Mouse (Mus musculus) lung, embryonic 14.5 days (tissue): ENCODE measurements around the gene Ech1. TPM values are rescaled to one million over a fixed set of nuclear protein-coding genes. Genes with fewer than 3 reads are reported as not detected.
A peak's percentile ranks its signal among the peaks of the same experiment; 100 is the strongest.

ENCODE experiments used
- ATAC-seq: fragments of 200-750 bp; cut with Nextera tagmentation; 2 replicates; pipeline ENCODE4 v1.8.0; 2017; ENCODE audit warnings: mild to moderate bottlenecking, moderate TSS enrichment, moderate library complexity; ENCODE audit not compliant: insufficient read depth
- DNase-seq: peaks from one replicate; pipeline ENCODE4 v3.0.0-alpha.2; 2015
- H3K27ac ChIP-seq: fragments of 300-500 bp; sonication (generic); 2 replicates; pipeline ENCODE4 v1.5.1; 2014; ENCODE audit warnings: low read depth, mild to moderate bottlenecking, moderate library complexity
- H3K27me3 ChIP-seq: fragments of 300-500 bp; sonication (generic); 2 replicates; pipeline ENCODE4 v1.6.1; 2014; ENCODE audit warnings: low read length, control low read depth; ENCODE audit not compliant: insufficient read depth
- H3K36me3 ChIP-seq: fragments of 300-500 bp; sonication (generic); 2 replicates; pipeline ENCODE4 v1.6.1; 2014; ENCODE audit warnings: control low read depth; ENCODE audit not compliant: insufficient read depth
- H3K4me1 ChIP-seq: fragments of 300-500 bp; sonication (generic); 2 replicates; pipeline ENCODE4 v1.6.1; 2014; ENCODE audit warnings: antibody characterized with exemption, control low read depth; ENCODE audit not compliant: insufficient read depth
- H3K4me2 ChIP-seq: fragments of 300-500 bp; sonication (generic); 2 replicates; pipeline ENCODE4 v1.6.1; 2014; ENCODE audit warnings: mild to moderate bottlenecking
- H3K4me3 ChIP-seq: fragments of 300-500 bp; sonication (generic); 2 replicates; pipeline ENCODE4 v1.5.1; 2014; ENCODE audit warnings: low read depth, low read length
- H3K9ac ChIP-seq: fragments of 300-500 bp; sonication (generic); 2 replicates; pipeline ENCODE4 v1.6.1; 2014
- H3K9me3 ChIP-seq: fragments of 300-500 bp; sonication (generic); 2 replicates; pipeline ENCODE4 v1.6.1; 2016; ENCODE audit warnings: low read depth, low read length, control low read depth
- CTCF ChIP-seq: IDR thresholded peaks from 2 replicates; pipeline ENCODE4 v1.5.1; 2016; ENCODE audit warnings: antibody characterized with exemption, low read depth
- WGBS: fragments of 180-500 bp; shearing (Covaris S2); extraction: QIAGEN DNeasy Blood & Tissue Kit; methylation state at CpG from one replicate; pipeline ENCODE4 v1.1.7; 2014; 5-methylcytosine and 5-hydroxymethylcytosine counted together
- polyA plus RNA-seq: library from polyadenylated mRNA; unstranded; fragments of >200 nt; fragmentation: Nextera tagmentation; extraction: Ambion mirVana; gene quantifications from 2 replicates; pipeline ENCODE4 v1.2.1, GENCODE M21; 2014

The Ech1 gene
- polyA plus RNA-seq, 1 experiment from 2014 or later: 127 TPM

- no peak for TF ChIP-seq CTCF
- Histone ChIP-seq H3K27ac (no peak overlapping the region), H3K4me3 (no peak overlapping the region)
Observed at GRCm38 (mm10) chr7:28819571-28819970, 5.4 kb upstream of the Ech1 start.

DNA sequence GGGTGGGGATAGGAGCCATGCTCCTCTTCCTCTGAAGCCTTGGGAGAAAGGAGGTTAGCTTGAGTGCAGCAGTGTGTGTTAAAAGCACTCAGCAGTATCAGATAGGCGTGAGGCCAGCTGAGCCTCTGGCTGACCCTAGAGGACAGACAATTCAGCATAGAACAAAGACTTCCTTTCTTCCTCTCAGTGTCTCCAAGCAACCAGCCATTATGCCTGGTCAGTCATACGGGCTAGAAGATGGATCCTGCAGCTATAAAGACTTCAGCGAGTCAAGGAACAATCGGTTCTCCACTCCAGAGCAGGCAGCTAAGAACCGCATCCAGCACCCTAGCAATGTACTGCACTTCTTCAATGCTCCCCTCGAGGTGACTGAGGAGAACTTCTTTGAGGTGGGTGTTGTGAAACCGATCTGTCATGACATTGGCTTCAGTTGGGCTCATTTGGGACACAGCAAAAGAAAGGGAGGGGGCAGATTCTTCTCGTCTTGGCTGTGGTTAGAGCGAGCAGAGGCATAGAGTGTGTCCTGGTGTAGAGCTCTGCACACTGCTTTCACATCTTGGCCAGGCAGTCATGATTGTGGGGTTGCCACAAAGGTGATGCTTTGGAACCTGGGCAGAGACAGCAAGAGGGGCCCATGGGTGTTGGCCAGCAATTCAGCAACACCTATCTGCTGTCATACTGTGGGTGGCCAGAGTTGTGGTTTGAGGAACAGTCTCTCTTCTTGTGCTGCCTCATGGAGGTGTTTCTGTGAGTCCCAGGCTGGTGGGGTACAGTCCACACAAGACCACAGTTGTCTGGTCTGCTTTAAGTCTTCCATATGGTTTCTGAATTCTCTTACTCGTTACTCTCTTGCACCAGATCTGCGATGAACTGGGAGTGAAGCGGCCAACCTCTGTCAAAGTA is 4.4 kb upstream of the Ech1 start:
- 0 out of 2 replicates have a peak overlapping the region, but pooled peaks have one; percentile 21 for H3K27ac ChIP-seq
- H3K27me3 ChIP-seq: no peaks in the 10 kb centered on the region
- no peak for TF ChIP-seq CTCF
- H3K36me3 ChIP-seq: peaks cover 75% of the 10 kb centered on the region
- H3K4me2 ChIP-seq: no peak overlapping the region
- no peaks in the 10 kb centered on the region for H3K4me1 ChIP-seq
- no peak overlapping the region for H3K4me3 ChIP-seq
- H3K9me3 ChIP-seq: no peaks in the 10 kb centered on the region
- ATAC-seq (no peak), DNase-seq (no peak)
- 66% methylated on average over 12 of the region's 12 CpGs for WGBS
- no peak overlapping the region for H3K9ac ChIP-seq

More at GRCm38 (mm10) chr7:28819571-28819970, 5.4 kb upstream of the Ech1 start:
- ATAC-seq (no peak), DNase-seq (no peak)
- WGBS: 84% methylated on average over 4 of the region's 4 CpGs
- H3K4me1 ChIP-seq: no peaks in the 10 kb centered on the region
- H3K4me2 ChIP-seq: no peak overlapping the region
- H3K27me3 ChIP-seq: no peaks in the 10 kb centered on the region
- peaks cover 85% of the 10 kb centered on the region for H3K36me3 ChIP-seq
- no peaks in the 10 kb centered on the region for H3K9me3 ChIP-seq
- no peak overlapping the region for H3K9ac ChIP-seq

- no peak for TF ChIP-seq CTCF
- Histone ChIP-seq H3K9ac (no peak overlapping the region), H3K4me2 (no peak overlapping the region), H3K4me1 (no peaks in the 10 kb centered on the region), H3K36me3 (peaks cover 68% of the 10 kb centered on the region), H3K4me3 (no peak overlapping the region), H3K9me3 (no peaks in the 10 kb centered on the region), H3K27me3 (no peaks in the 10 kb centered on the region), H3K27ac (peak overlapping the region; percentile 8; the same call in 1 of the 2 replicates)
- no peak for DNase-seq
- 67% methylated on average over 10 of the region's 10 CpGs for WGBS
- no peak for ATAC-seq
Observed at GRCm38 (mm10) chr7:28821261-28821831, 3.7 kb upstream of the Ech1 start.

GRCm38 (mm10) chr7:28822556-28822955 is 2.5 kb upstream of the Ech1 start:
- Histone ChIP-seq H3K4me3 (no peak overlapping the region), H3K9ac (no peak overlapping the region), H3K4me1 (no peaks in the 10 kb centered on the region), H3K27me3 (no peaks in the 10 kb centered on the region), H3K36me3 (peaks cover 59% of the 10 kb centered on the region), H3K9me3 (no peaks in the 10 kb centered on the region), H3K27ac (peak overlapping the region; percentile 30; the same call in 1 of the 2 replicates), H3K4me2 (no peak overlapping the region)
- no peak for ATAC-seq
- DNase-seq: no peak
- WGBS: 57% methylated on average over 1 of the region's 1 CpGs
- TF ChIP-seq CTCF: no peak

GRCm38 (mm10) chr7:28822993-28823903 is 1.8 kb upstream of the Ech1 start:
- no peak for ATAC-seq
- no peak overlapping the region for H3K4me2 ChIP-seq
- no peak overlapping the region for H3K9ac ChIP-seq
- DNase-seq: no peak
- no peaks in the 10 kb centered on the region for H3K4me1 ChIP-seq
- WGBS: 48% methylated on average over 10 of the region's 10 CpGs
- TF ChIP-seq CTCF: no peak
- H3K27me3 ChIP-seq: no peaks in the 10 kb centered on the region
- no peak overlapping the region for H3K4me3 ChIP-seq
- no peaks in the 10 kb centered on the region for H3K9me3 ChIP-seq
- peaks cover 52% of the 10 kb centered on the region for H3K36me3 ChIP-seq
- peak overlapping the region; percentile 36; the same call in 1 of the 2 replicates for H3K27ac ChIP-seq

- H3K4me1 ChIP-seq: no peaks in the 10 kb centered on the region
- 41% methylated on average over 2 of the region's 2 CpGs for WGBS
- DNase-seq (no peak), ATAC-seq (no peak)
- no peak for TF ChIP-seq CTCF
- peak overlapping the region; percentile 36; the same call in 1 of the 2 replicates for H3K27ac ChIP-seq
- peaks cover 49% of the 10 kb centered on the region for H3K36me3 ChIP-seq
- H3K9me3 ChIP-seq: no peaks in the 10 kb centered on the region
- H3K27me3 ChIP-seq: no peaks in the 10 kb centered on the region
- H3K4me2 ChIP-seq: no peak overlapping the region
- H3K9ac ChIP-seq: no peak overlapping the region
- H3K4me3 ChIP-seq: no peak overlapping the region
Observed at GRCm38 (mm10) chr7:28823932-28824331, 1.1 kb upstream of the Ech1 start.
